Mouse (Mus musculus): ENCODE data around the gene D5Ertd577e.
"Not testable (repeated sequence)": the region's sequence is repeated elsewhere in the genome, so short reads cannot be mapped to it uniquely, and the experiment has no call there.

D5Ertd577e gene

GRCm38 (mm10) chr5:95456506-95456905, at the start of gene D5Ertd577e:
D5Ertd577e (plus strand) TSS chr5:95456806.
- not testable (repeated sequence) for ATAC-seq (ENCODE audit: insufficient number of reproducible peaks, low FRiP score, low TSS enrichment)

DNA sequence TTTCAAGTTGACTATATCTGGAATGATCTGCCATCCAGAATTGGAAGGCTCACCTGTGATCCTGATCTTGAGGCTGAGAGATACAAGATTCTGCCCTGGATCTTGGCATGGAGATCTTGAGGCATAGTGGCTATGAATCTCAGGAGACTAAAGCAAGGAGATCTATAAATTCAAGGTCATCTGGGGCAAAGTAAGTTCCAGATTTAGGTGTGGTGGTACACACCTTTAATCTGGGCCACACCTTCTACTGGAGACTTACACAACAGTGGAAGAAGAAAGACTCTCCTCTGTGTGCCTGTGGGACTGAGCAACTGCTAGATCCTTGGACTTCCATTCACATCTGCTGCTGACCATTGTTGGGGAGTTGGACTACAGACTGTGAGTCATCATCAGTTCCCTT, 53.9 kb downstream of the D5Ertd577e start, which contains the start of gene Gm3286:
Gm3286 (plus strand) TSS at position 301 of the 400 bp plus-strand sequence.
- ATAC-seq (ENCODE audit: insufficient number of reproducible peaks, low FRiP score, low TSS enrichment): not testable (repeated sequence)
